8 mouse cellular contexts compared by ENCODE assay signal in the genomic region with DNA sequence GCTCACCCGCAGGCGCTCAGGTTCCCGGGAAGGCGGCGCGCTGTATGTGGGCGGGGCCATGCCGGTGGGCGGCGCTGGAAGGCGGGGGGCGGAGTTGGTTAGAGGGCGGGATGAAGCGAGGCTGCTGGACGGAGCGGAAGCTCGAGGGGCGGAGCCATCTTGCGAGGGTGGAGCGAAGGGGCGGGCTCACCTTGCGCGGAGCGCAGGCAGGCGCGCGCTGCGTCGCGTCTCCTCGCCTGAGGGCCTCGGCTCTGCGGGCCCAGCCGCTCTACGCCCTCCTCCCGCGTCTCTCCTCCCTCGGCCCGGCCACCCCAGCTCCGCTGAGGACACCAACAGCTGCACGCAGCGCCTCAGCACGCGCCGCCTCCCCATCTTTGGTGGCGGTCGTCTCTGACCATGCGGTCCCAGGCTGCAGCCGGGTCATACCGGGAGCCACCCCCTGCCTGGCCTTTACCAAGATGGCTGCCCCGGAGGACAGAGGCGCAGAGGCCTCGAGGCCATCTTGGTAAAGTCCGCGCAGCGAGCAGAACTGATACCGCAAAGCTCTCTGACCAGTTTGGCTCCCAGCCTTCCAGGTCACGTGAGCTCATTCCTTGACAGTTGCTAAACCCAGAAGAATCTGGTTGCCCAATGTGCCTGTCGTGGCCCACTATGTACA. TPM values are rescaled to one million over a fixed set of nuclear protein-coding genes. Genes with fewer than 3 reads are reported as not detected.
DNase-seq lines count a peak whose midpoint lies in the region; ATAC-seq lines count a peak whose summit lies in the region.

Gene Napepld (minus strand): TSS at position 46 of the 658 bp plus-strand sequence.

- DNase-seq in adrenal gland, adult (ENCODE audit: inconsistent age in 2 of 2, low spot score in 1 of 2), result peak; percentile 100
- peak; percentile 97 for DNase-seq in embryo, embryonic 10.5 days (ENCODE audit: low spot score)
- DNase-seq in gastrocnemius, postnatal 14 days, result peak; percentile 99
- peak; percentile 97 to 99 for DNase-seq in left cerebral cortex, postnatal 10 days (ENCODE audit: extremely low spot score in 1 of 2, low spot score in 2 of 2)
- peak; percentile 99 for DNase-seq in right cerebral cortex, postnatal 25 days
- DNase-seq in urinary bladder, postnatal 4 days (ENCODE audit: low spot score in 2 of 2), result peak; percentile 99

- ATAC-seq in inflammation-experienced regulatory T-cells, adult 6 months, result peak; percentile 96
- peak; percentile 93 for ATAC-seq in megakaryocyte-erythroid progenitor cell, adult 5-6 weeks (replicated peaks; ENCODE audit: low FRiP score, low TSS enrichment, poor library complexity, severe bottlenecking)

- intact Hi-C loops in gastrocnemius, postnatal 14 days (cut with DNase I; ENCODE audit: low total_unique reads), result no loop called here
- intact Hi-C loops in left cerebral cortex, postnatal 10 days (cut with DNase I), result loop anchor here (1.0 kb wide), 1 partner anchor 40 kb away; no protein-coding TSS in a partner anchor

RNA-seq across cellular contexts. Expression of gene Napepld, which starts in this region (rescaled TPM):
- total RNA-seq in gastrocnemius, postnatal 14 days (2021), result 1 to 10 TPM; 8.6 to 9.5 TPM
- polyA plus RNA-seq in inflammation-experienced regulatory T-cells, adult 6 months (2017; shearing (Covaris generic)), result 1 to 10 TPM; 2.0 to 3.9 (median 2.6) TPM
- 1 to 10 TPM; 5.0 to 5.2 TPM for total RNA-seq in left cerebral cortex, postnatal 10 days (2021)
- total RNA-seq in megakaryocyte-erythroid progenitor cell, adult 5-6 weeks (2014; fragmentation: Nextera tagmentation), result 2.3 and 3.7 TPM in 2 replicates
- 1.4 and 3.0 TPM in 2 replicates for total RNA-seq in megakaryocyte-erythroid progenitor cell, adult 5-6 weeks (2017)

Comparison
In these comparisons a context has a peak if more than half of its experiments do, and no peak if none do; other contexts are left out.
1. Peak in every context shown above with its lines: DNase-seq and ATAC-seq.